In the genomic region with DNA sequence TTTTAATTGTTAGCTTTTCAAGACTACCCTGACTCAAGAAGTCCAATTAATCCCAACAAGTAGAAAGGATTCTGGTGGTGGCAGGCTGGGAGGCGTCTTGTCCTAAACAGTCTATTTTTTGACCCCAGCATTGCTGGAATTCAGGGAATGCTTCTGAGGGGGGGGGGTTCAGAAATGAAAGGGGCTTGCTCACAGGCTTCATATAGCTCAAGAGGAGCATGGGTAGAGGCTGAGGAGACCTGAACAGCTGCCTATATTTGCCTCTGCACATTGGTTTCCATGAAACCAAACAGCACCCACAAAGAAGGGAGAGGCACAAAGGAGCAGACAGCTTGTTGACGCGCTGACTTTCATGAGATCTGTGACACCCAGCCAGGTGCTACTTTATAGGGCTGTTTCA, we compare ENCODE assay signal across 23 mouse cellular contexts.
A peak's percentile ranks its signal among the peaks of the same experiment; 100 is the strongest.
DNase-seq lines count a peak whose midpoint lies in the region; ATAC-seq lines count a peak whose summit lies in the region.
"Had no signal": no experiment of that assay in that cellular context is flagged by ENCODE, and none has a peak within 500 bp of the region (broad histone marks: within the 10 kb centered on the region; RNA-seq: fewer than 3 reads in every experiment).

No protein-coding gene starts in this region.

- H3K4me1 ChIP-seq in heart, embryonic 10.5 days: peaks cover 21% of the 10 kb centered on the region
- peaks cover 8% of the 10 kb centered on the region for H3K4me1 ChIP-seq in heart, embryonic 16.5 days (ENCODE audit: control insufficient read depth, insufficient read depth, low read length)
- peaks cover 27% of the 10 kb centered on the region for H3K4me1 ChIP-seq in limb, embryonic 10.5 days
- H3K4me1 ChIP-seq: intestine, embryonic 15.5 days had no signal

- DNase-seq in heart, embryonic 10.5 days (ENCODE audit: low spot score): no peak
- DNase-seq in heart, postnatal 25 days (ENCODE audit: low spot score): no peak
- DNase-seq in heart, postnatal 4 days: no peak
- peak; percentile 19 for DNase-seq in Muller cell, postnatal 12 days (ENCODE audit: inconsistent ontology term)
- no peak for DNase-seq in limb, embryonic 10.5 days (ENCODE audit: low spot score)
- no peak for DNase-seq in layer of hippocampus, adult 11-12 months (ENCODE audit: low spot score)
- no peak for DNase-seq in layer of hippocampus, adult 8-10 months (ENCODE audit: low spot score in 2 of 2)
- DNase-seq: adrenal gland, postnatal 10 days; cerebellum, adult 11 months; cerebellum, adult 8-10 months; cerebellum, postnatal 14 days; gastrocnemius, postnatal 10 days; heart, adult 18-20 months; kidney, adult 18-20 months had no signal

- peak overlapping the region; percentile 76 for H3K27ac ChIP-seq in heart, embryonic 10.5 days
- H3K27ac ChIP-seq in heart, embryonic 16.5 days (ENCODE audit: low read length): 0 out of 2 replicates have a peak overlapping the region, but pooled peaks have one; percentile 29
- H3K27ac ChIP-seq in limb, embryonic 10.5 days: peak overlapping the region; percentile 19; the same call in 1 of the 2 replicates
- H3K27ac ChIP-seq: embryonic facial prominence, embryonic 15.5 days; forebrain, embryonic 10.5 days; hindbrain, embryonic 10.5 days; hindbrain, embryonic 14.5 days; intestine, embryonic 15.5 days had no signal

- no peaks in the 10 kb centered on the region for H3K36me3 ChIP-seq in heart, embryonic 10.5 days
- no peaks in the 10 kb centered on the region for H3K36me3 ChIP-seq in heart, embryonic 16.5 days (ENCODE audit: control insufficient read depth, insufficient read depth)
- no peaks in the 10 kb centered on the region for H3K36me3 ChIP-seq in limb, embryonic 10.5 days
- H3K36me3 ChIP-seq: embryonic facial prominence, embryonic 15.5 days; forebrain, embryonic 10.5 days; G1E; hindbrain, embryonic 10.5 days; intestine, embryonic 15.5 days had no signal

- WGBS in heart, embryonic 10.5 days: 68% methylated on average over 3 of the region's 3 CpGs
- WGBS in heart, embryonic 16.5 days: 65% methylated on average over 3 of the region's 3 CpGs
- WGBS in limb, embryonic 10.5 days: 77% methylated on average over 3 of the region's 3 CpGs

- H3K9ac ChIP-seq in heart, embryonic 16.5 days (ENCODE audit: low read length): no peak overlapping the region
- H3K9ac ChIP-seq: embryonic facial prominence, embryonic 15.5 days; hindbrain, embryonic 14.5 days; intestine, embryonic 15.5 days had no signal

- no peak overlapping the region for H3K4me2 ChIP-seq in heart, embryonic 16.5 days (ENCODE audit: low read depth, low read length)
- H3K4me2 ChIP-seq: embryonic facial prominence, embryonic 15.5 days; hindbrain, embryonic 14.5 days; intestine, embryonic 15.5 days had no signal

- no peak overlapping the region for H3K4me3 ChIP-seq in heart, embryonic 10.5 days
- no peak overlapping the region for H3K4me3 ChIP-seq in heart, embryonic 16.5 days (ENCODE audit: low read length)
- H3K4me3 ChIP-seq in limb, embryonic 10.5 days: no peak overlapping the region
- H3K4me3 ChIP-seq: embryonic facial prominence, embryonic 15.5 days; erythroblast, embryonic 14.5 days; forebrain, embryonic 10.5 days; hindbrain, embryonic 10.5 days; intestine, embryonic 15.5 days had no signal

- no peaks in the 10 kb centered on the region for H3K27me3 ChIP-seq in heart, embryonic 10.5 days (ENCODE audit: insufficient read depth, poor library complexity, severe bottlenecking)
- H3K27me3 ChIP-seq in heart, embryonic 16.5 days (ENCODE audit: control insufficient read depth, insufficient read depth, low read length): no peaks in the 10 kb centered on the region
- H3K27me3 ChIP-seq in limb, embryonic 10.5 days (ENCODE audit: low read depth, poor library complexity, severe bottlenecking): no peaks in the 10 kb centered on the region
- H3K27me3 ChIP-seq: embryonic facial prominence, embryonic 15.5 days; intestine, embryonic 15.5 days had no signal

- no peak for ATAC-seq in heart, embryonic 16.5 days (replicated peaks; ENCODE audit: extremely low read depth, insufficient read depth, low FRiP score)
- ATAC-seq: forebrain, embryonic 14.5 days; intestine, embryonic 15.5 days had no signal

- intact Hi-C loops in heart, postnatal 25 days (cut with DNase I): no loop called here

- no peaks in the 10 kb centered on the region for H3K9me3 ChIP-seq in heart, embryonic 10.5 days
- H3K9me3 ChIP-seq in heart, embryonic 16.5 days (replicated peaks; ENCODE audit: control insufficient read depth, low read length): no peaks in the 10 kb centered on the region
- no peaks in the 10 kb centered on the region for H3K9me3 ChIP-seq in limb, embryonic 10.5 days (replicated peaks)
- H3K9me3 ChIP-seq: embryonic facial prominence, embryonic 15.5 days; forebrain, embryonic 10.5 days; hindbrain, embryonic 10.5 days; intestine, embryonic 15.5 days had no signal

Comparison
In these comparisons a context has a peak if more than half of its experiments do, and no peak if none do; other contexts are left out.
1. H3K27ac ChIP-seq: peak in every context shown above with its lines; median percentile 76 in heart, embryonic 10.5 days; 29 in heart, embryonic 16.5 days; 19 in limb, embryonic 10.5 days.